Mouse (Mus musculus): ENCODE data around the gene Atp8b5.

GRCm38 (mm10) chr4:43336176-43336575 lies 69.2 kb downstream of the Atp8b5 start:
- TF ChIP-seq CTCF (IDR thresholded peaks at IDR 0.05; ENCODE audit: insufficient read depth, low read length), result no peak
- no peak for TF ChIP-seq POLR2A (IDR thresholded peaks at IDR 0.05; ENCODE audit: borderline replicate concordance, extremely low read depth, low read depth, low read length)

Data from lung, adult 2 months (tissue).